Mouse (Mus musculus) MEL (cell line): ENCODE data around the gene Tfap2d. TPM values are rescaled to one million over a fixed set of nuclear protein-coding genes. Genes with fewer than 3 reads are reported as not detected.

Experiments
- DNase-seq: peaks from one replicate; pipeline ENCODE4 v3.0.0; 2011; ENCODE audit warnings: low read depth, low spot score
- H3K27ac ChIP-seq: 2 replicates; pipeline ENCODE4 v1.5.1; 2012; ENCODE audit warnings: low read depth, mild to moderate bottlenecking, control low read depth, low read length, moderate library complexity; ENCODE audit not compliant: control insufficient read depth
- H3K27me3 ChIP-seq, 2 experiments: fragments of 150-350 bp in 1 of 2; sonication (generic) in 1 of 2; 2 replicates each; pipeline ENCODE4 v1.6.1; 2012; ENCODE audit warnings: low read length in 2 of 2, mild to moderate bottlenecking in 2 of 2, improper control_type of control experiment in 1 of 2, moderate library complexity in 1 of 2; ENCODE audit not compliant: insufficient read depth in 2 of 2, control insufficient read depth in 1 of 2
- H3K36me3 ChIP-seq, 2 experiments: 2 replicates each; pipeline ENCODE4 v1.6.1; 2012 to 2014; ENCODE audit warnings: low read length in 2 of 2, improper control_type of control experiment in 1 of 2, inconsistent platforms in 1 of 2, mild to moderate bottlenecking in 1 of 2; ENCODE audit not compliant: insufficient read depth in 2 of 2, control insufficient read depth in 1 of 2
- H3K4me1 ChIP-seq, 2 experiments: fragments of 150-350 bp in 1 of 2; sonication (generic) in 1 of 2; 2 replicates each; pipeline ENCODE4 v1.6.1; 2012; ENCODE audit warnings: low read length in 2 of 2, improper control_type of control experiment in 1 of 2, mild to moderate bottlenecking in 1 of 2; ENCODE audit not compliant: insufficient read depth in 2 of 2, control insufficient read depth in 1 of 2
- H3K4me3 ChIP-seq, 2 experiments: fragments of 150-350 bp in 1 of 2; sonication (generic) in 1 of 2; 2 replicates each; pipeline ENCODE4 v1.5.1; 2012; ENCODE audit warnings: low read depth in 2 of 2, low read length in 2 of 2, mild to moderate bottlenecking in 2 of 2, moderate library complexity in 2 of 2, control low read depth in 1 of 2, improper control_type of control experiment in 1 of 2; ENCODE audit not compliant: control insufficient read depth in 1 of 2, insufficient read depth in 1 of 2
- H3K79me2 ChIP-seq: 2 replicates; pipeline ENCODE4 v1.6.1; 2012; ENCODE audit warnings: mild to moderate bottlenecking, low read length, moderate library complexity; ENCODE audit not compliant: control insufficient read depth, poor library complexity, insufficient read depth
- H3K9ac ChIP-seq: 2 replicates; pipeline ENCODE4 v1.6.1; 2012; ENCODE audit warnings: low read depth, mild to moderate bottlenecking, control low read depth, low read length, moderate library complexity; ENCODE audit not compliant: control insufficient read depth, poor library complexity, severe bottlenecking
- H3K9me3 ChIP-seq: fragments of 150-350 bp; sonication (generic); replicated peaks from 2 replicates; pipeline ENCODE4 v1.6.1; 2012; ENCODE audit warnings: mild to moderate bottlenecking, low read length, improper control_type of control experiment, moderate library complexity; ENCODE audit not compliant: insufficient read depth
- BHLHE40 ChIP-seq: IDR thresholded peaks from 2 replicates; pipeline ENCODE4 v1.6.1; 2012; ENCODE audit warnings: low read depth, mild to moderate bottlenecking, inconsistent platforms, low read length, improper control_type of control experiment, borderline replicate concordance
- CHD1 ChIP-seq: IDR thresholded peaks from 2 replicates; pipeline ENCODE4 v1.6.1; 2012; ENCODE audit warnings: low read depth, mild to moderate bottlenecking, inconsistent platforms, low read length, improper control_type of control experiment
- CTCF ChIP-seq, 3 experiments: IDR thresholded peaks in 2 of 3; conservative IDR thresholded peaks in 1 of 3; 2 replicates each; pipeline ENCODE4 v1.5.1; 2011 to 2012; ENCODE audit warnings: low read length in 3 of 3, low read depth in 2 of 3, mild to moderate bottlenecking in 2 of 3, improper control_type of control experiment in 1 of 3, inconsistent platforms in 1 of 3, mixed read lengths in 1 of 3, moderate library complexity in 1 of 3; ENCODE audit not compliant: control insufficient read depth in 1 of 3, insufficient read depth in 1 of 3, poor library complexity in 1 of 3, severe bottlenecking in 1 of 3
- GABPA ChIP-seq: IDR thresholded peaks from 2 replicates; pipeline ENCODE4 v1.6.1; 2012; ENCODE audit warnings: low read depth, mild to moderate bottlenecking, inconsistent platforms, low read length, improper control_type of control experiment, moderate library complexity
- JUND ChIP-seq: IDR thresholded peaks from 2 replicates; pipeline ENCODE4 v1.6.1; 2011; ENCODE audit warnings: low read depth, mild to moderate bottlenecking, improper control_type of control experiment, low read length
- MAFK ChIP-seq: IDR thresholded peaks from 2 replicates; pipeline ENCODE4 v1.6.1; 2011; ENCODE audit warnings: low read depth, mild to moderate bottlenecking, low read length, improper control_type of control experiment, borderline replicate concordance
- MEF2A ChIP-seq: IDR thresholded peaks from 2 replicates; pipeline ENCODE4 v1.6.1; 2014; ENCODE audit warnings: low read depth, mild to moderate bottlenecking, inconsistent platforms, low read length, improper control_type of control experiment; ENCODE audit not compliant: poor library complexity, insufficient replicate concordance, severe bottlenecking; ENCODE audit errors: extremely low read depth
- MXI1 ChIP-seq: IDR thresholded peaks from 2 replicates; pipeline ENCODE4 v1.6.1; 2011; ENCODE audit warnings: mild to moderate bottlenecking, low read depth, low read length, improper control_type of control experiment
- NELFE ChIP-seq: IDR thresholded peaks from 2 replicates; pipeline ENCODE4 v1.6.1; 2011; ENCODE audit warnings: low read depth, low read length, improper control_type of control experiment
- NRF1 ChIP-seq: IDR thresholded peaks from 2 replicates; pipeline ENCODE4 v1.6.1; 2014; ENCODE audit warnings: low read depth, mild to moderate bottlenecking, inconsistent platforms, low read length, improper control_type of control experiment, moderate library complexity; ENCODE audit not compliant: poor library complexity, insufficient read depth, severe bottlenecking
- POLR2A ChIP-seq, 2 experiments: IDR thresholded peaks; 2 replicates each; pipeline ENCODE4 v1.6.1; 2011 to 2012; ENCODE audit warnings: low read length in 2 of 2, mild to moderate bottlenecking in 2 of 2, control low read depth in 1 of 2, improper control_type of control experiment in 1 of 2, low read depth in 1 of 2, moderate library complexity in 1 of 2; ENCODE audit not compliant: control insufficient read depth in 1 of 2, insufficient read depth in 1 of 2, poor library complexity in 1 of 2
- POLR2AphosphoS2 ChIP-seq: IDR thresholded peaks from 2 replicates; pipeline ENCODE4 v1.6.1; 2011; ENCODE audit warnings: low read length, improper control_type of control experiment
- RAD21 ChIP-seq: IDR thresholded peaks from 2 replicates; pipeline ENCODE4 v1.6.1; 2011; ENCODE audit warnings: mild to moderate bottlenecking, low read depth, low read length, improper control_type of control experiment
- RCOR1 ChIP-seq: IDR thresholded peaks from 2 replicates; pipeline ENCODE4 v1.6.1; 2012; ENCODE audit warnings: low read depth, mild to moderate bottlenecking, inconsistent platforms, low read length, improper control_type of control experiment
- SMC3 ChIP-seq: IDR thresholded peaks from 2 replicates; pipeline ENCODE4 v1.6.1; 2011; ENCODE audit warnings: low read depth, low read length, improper control_type of control experiment
- TAL1 ChIP-seq: IDR thresholded peaks from 2 replicates; pipeline ENCODE4 v1.6.1; 2012; ENCODE audit warnings: mild to moderate bottlenecking, inconsistent platforms, low read length, moderate library complexity, mixed read lengths
- TCF12 ChIP-seq: IDR thresholded peaks from 2 replicates; pipeline ENCODE4 v1.6.1; 2014; ENCODE audit warnings: low read depth, mild to moderate bottlenecking, inconsistent platforms, low read length, improper control_type of control experiment, moderate library complexity
- ZC3H11A ChIP-seq: IDR thresholded peaks from 2 replicates; pipeline ENCODE4 v1.6.1; 2012; ENCODE audit warnings: low read depth, mild to moderate bottlenecking, inconsistent platforms, low read length, improper control_type of control experiment
- ZMIZ1 ChIP-seq: IDR thresholded peaks from 2 replicates; pipeline ENCODE4 v1.6.1; 2012; ENCODE audit warnings: low read depth, mild to moderate bottlenecking, inconsistent platforms, low read length, improper control_type of control experiment, moderate library complexity
- ZNF384 ChIP-seq: IDR thresholded peaks from 2 replicates; pipeline ENCODE4 v1.6.1; 2012; ENCODE audit warnings: low read depth, mild to moderate bottlenecking, inconsistent platforms, low read length, improper control_type of control experiment
- polyA plus RNA-seq, 2 experiments: library from polyadenylated mRNA; stranded (reverse) in 1 of 2; unstranded in 1 of 2; fragments of >175 nt in 1 of 2; fragments of >200 nt in 1 of 2; gene quantifications; 2 replicates each; pipeline versions ENCODE4 v1.2.1 to v1.2.4; 2012; ENCODE audit warnings: low replicate concordance in 2 of 2, low read depth in 1 of 2; ENCODE audit not compliant: insufficient read length in 2 of 2, insufficient read depth in 1 of 2, missing spikeins in 1 of 2
- total RNA-seq: library from RNA; depleted of rRNA; stranded (reverse); fragments of 300-350 nt; gene quantifications from 2 replicates; pipeline ENCODE4 v1.2.3, GENCODE M21; 2012

The Tfap2d gene
- total and polyA plus RNA-seq, 3 experiments: not detected

DNA sequence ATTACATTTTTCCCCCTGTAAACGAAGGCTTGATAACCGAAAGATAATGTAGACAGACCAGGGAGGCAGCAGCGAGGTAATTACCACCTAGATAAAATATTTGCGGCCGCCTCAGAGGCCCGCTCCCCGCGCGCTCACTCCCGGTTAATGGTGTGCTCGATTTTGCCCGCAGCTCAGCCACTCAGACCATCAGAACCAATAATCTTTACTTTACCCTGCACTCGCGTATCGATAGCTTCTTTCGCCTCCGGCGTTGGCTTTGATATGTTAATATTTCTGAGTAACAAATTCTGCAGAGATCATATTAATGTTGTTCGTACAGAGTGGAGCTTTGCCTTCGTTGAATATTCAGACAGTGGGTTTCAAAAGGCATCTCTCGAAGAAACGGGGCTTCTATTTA is 8.2 kb downstream of the Tfap2d start:
- Histone ChIP-seq H3K9ac (no peak overlapping the region), H3K4me1 (no peaks in the 10 kb centered on the region), H3K36me3 (no peaks in the 10 kb centered on the region), H3K79me2 (no peaks in the 10 kb centered on the region), H3K27me3 (no peaks in the 10 kb centered on the region), H3K9me3 (no peaks in the 10 kb centered on the region), H3K27ac (no peak overlapping the region), H3K4me3 (no peak overlapping the region)
- TF ChIP-seq NELFE (no peak), ZNF384 (no peak), RCOR1 (no peak), JUND (no peak), CHD1 (no peak), MEF2A (no peak), CTCF (IDR thresholded peaks at IDR 0.05 in 2 of 3, conservative IDR thresholded peaks at IDR 0.05 in 1 of 3; ENCODE audit: control insufficient read depth in 1 of 3, insufficient read depth in 1 of 3, low read depth in 2 of 3, low read length in 3 of 3, poor library complexity in 1 of 3, severe bottlenecking in 1 of 3) (no peak), TAL1 (no peak), ZMIZ1 (no peak), POLR2AphosphoS2 (no peak), POLR2A (IDR thresholded peaks at IDR 0.05; ENCODE audit: control insufficient read depth in 1 of 2, insufficient read depth in 1 of 2, low read depth in 1 of 2, low read length in 2 of 2, poor library complexity in 1 of 2) (no peak), NRF1 (no peak), MXI1 (no peak), MAFK (no peak), ZC3H11A (no peak), BHLHE40 (no peak)
- no peak for DNase-seq

DNA sequence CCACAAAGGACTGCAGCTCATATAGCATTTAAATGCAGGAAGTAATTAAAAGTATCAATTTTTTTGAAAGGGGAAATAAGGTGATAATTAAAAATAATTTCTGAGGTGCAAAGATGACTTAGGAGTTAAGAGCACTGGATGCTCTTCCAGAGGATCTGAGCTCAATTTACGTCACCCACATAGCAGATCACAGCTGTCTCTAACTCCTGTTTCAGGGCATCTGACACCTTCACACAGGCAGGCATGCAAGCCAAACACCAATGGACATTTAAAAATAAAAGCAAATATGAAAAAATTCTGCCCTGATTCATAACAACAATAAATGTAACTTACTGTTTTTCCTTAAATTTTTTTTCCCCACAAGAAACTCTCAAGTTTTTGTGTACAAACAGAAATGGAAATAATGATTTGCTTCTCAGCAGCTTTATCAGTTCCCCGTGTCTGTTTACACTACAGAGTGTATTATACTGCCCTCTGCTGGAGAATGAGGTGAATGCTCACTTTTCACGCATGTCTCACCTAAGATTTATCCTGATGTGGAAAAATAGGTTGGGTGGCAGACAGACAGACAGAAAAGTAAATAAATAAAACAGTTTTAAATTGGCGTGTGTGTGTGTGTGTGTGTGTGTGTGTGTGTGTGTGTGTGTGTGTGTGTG is 76.0 kb downstream of the Tfap2d start:
- peak; percentile 51 for DNase-seq
- no peaks in the 10 kb centered on the region for H3K9me3 ChIP-seq
- TF ChIP-seq GABPA: no peak
- TF ChIP-seq RAD21: peak; percentile 49
- no peak for TF ChIP-seq NRF1
- TF ChIP-seq CTCF (IDR thresholded peaks at IDR 0.05 in 2 of 3, conservative IDR thresholded peaks at IDR 0.05 in 1 of 3; ENCODE audit: control insufficient read depth in 1 of 3, insufficient read depth in 1 of 3, low read depth in 2 of 3, low read length in 3 of 3, poor library complexity in 1 of 3, severe bottlenecking in 1 of 3): peak in 2 of 3 experiments; percentile 52 to 69; a peak in 4 of 6 replicates
- TF ChIP-seq SMC3: peak; percentile 59
- TF ChIP-seq TCF12: no peak

More for the DNA sequence above, 76.0 kb downstream of the Tfap2d start:
- no peaks in the 10 kb centered on the region for H3K4me1 ChIP-seq
- no peak overlapping the region for H3K9ac ChIP-seq
- no peak overlapping the region for H3K27ac ChIP-seq
- H3K4me3 ChIP-seq: no peak overlapping the region
- no peaks in the 10 kb centered on the region for H3K27me3 ChIP-seq
- no peaks in the 10 kb centered on the region for H3K79me2 ChIP-seq
- no peaks in the 10 kb centered on the region for H3K36me3 ChIP-seq
